Mouse (Mus musculus) splenic B cell, adult 2 months (primary cell): Measurements from ENCODE around the gene Elk3.

Source experiments
- DNase-seq: peaks from one replicate; pipeline ENCODE4 v3.0.0-alpha.2; 2011; ENCODE audit warnings: low read depth, low spot score
- H3K27me3 ChIP-seq: 2 replicates; pipeline ENCODE4 v1.6.1; 2012; ENCODE audit warnings: mild to moderate bottlenecking, low read length, moderate library complexity, mixed read lengths; ENCODE audit not compliant: control insufficient read depth, poor library complexity, insufficient read depth, severe bottlenecking
- H3K36me3 ChIP-seq: 2 replicates; pipeline ENCODE4 v1.6.1; 2012; ENCODE audit warnings: mild to moderate bottlenecking, low read length, moderate library complexity, mixed read lengths; ENCODE audit not compliant: control insufficient read depth, poor library complexity, insufficient read depth, severe bottlenecking

Gene Elk3

GRCm38 (mm10) chr10:93321763-93322162, 10.8 kb upstream of the Elk3 start:
- DNase-seq = no peak
- Histone ChIP-seq H3K36me3 (no peaks in the 10 kb centered on the region), H3K27me3 (no peaks in the 10 kb centered on the region)

- H3K36me3 ChIP-seq = no peaks in the 10 kb centered on the region
- no peak for DNase-seq
- H3K27me3 ChIP-seq = no peaks in the 10 kb centered on the region
Measured at GRCm38 (mm10) chr10:93320148-93320547, 9.2 kb upstream of the Elk3 start.

- Histone ChIP-seq H3K36me3 (no peaks in the 10 kb centered on the region), H3K27me3 (no peaks in the 10 kb centered on the region)
- DNase-seq = no peak
Measured at GRCm38 (mm10) chr10:93319526-93320063, 8.7 kb upstream of the Elk3 start.

- no peak for DNase-seq
- Histone ChIP-seq H3K36me3 (no peaks in the 10 kb centered on the region), H3K27me3 (no peaks in the 10 kb centered on the region)
Measured at GRCm38 (mm10) chr10:93316909-93317308, 6.0 kb upstream of the Elk3 start.

- H3K36me3 ChIP-seq = no peaks in the 10 kb centered on the region
- no peaks in the 10 kb centered on the region for H3K27me3 ChIP-seq
- no peak for DNase-seq
Measured at GRCm38 (mm10) chr10:93311576-93311975, 641 bp upstream of the Elk3 start.

GRCm38 (mm10) chr10:93309934-93310621, 857 bp downstream of the Elk3 start:
- peak; percentile 56 for DNase-seq
- H3K27me3 ChIP-seq = no peaks in the 10 kb centered on the region
- no peaks in the 10 kb centered on the region for H3K36me3 ChIP-seq

- Histone ChIP-seq H3K27me3 (no peaks in the 10 kb centered on the region), H3K36me3 (no peaks in the 10 kb centered on the region)
- DNase-seq = peak; percentile 69
Measured at GRCm38 (mm10) chr10:93309131-93309933, 1.6 kb downstream of the Elk3 start.

GRCm38 (mm10) chr10:93306367-93306766, 4.6 kb downstream of the Elk3 start:
- Histone ChIP-seq H3K36me3 (no peaks in the 10 kb centered on the region; the same call in 1 of the 2 replicates), H3K27me3 (no peaks in the 10 kb centered on the region)
- no peak for DNase-seq

- Histone ChIP-seq H3K27me3 (no peaks in the 10 kb centered on the region), H3K36me3 (no peaks in the 10 kb centered on the region; the same call in 1 of the 2 replicates)
- DNase-seq = no peak
Measured at GRCm38 (mm10) chr10:93305946-93306345, 5.0 kb downstream of the Elk3 start.

GRCm38 (mm10) chr10:93303231-93303630, 7.7 kb downstream of the Elk3 start:
- no peak for DNase-seq
- no peaks in the 10 kb centered on the region; the same call in 1 of the 2 replicates for H3K36me3 ChIP-seq
- H3K27me3 ChIP-seq = no peaks in the 10 kb centered on the region

- Histone ChIP-seq H3K36me3 (no peaks in the 10 kb centered on the region; the same call in 1 of the 2 replicates), H3K27me3 (no peaks in the 10 kb centered on the region)
- no peak for DNase-seq
Measured at GRCm38 (mm10) chr10:93301831-93302230, 9.1 kb downstream of the Elk3 start.

GRCm38 (mm10) chr10:93298208-93298607, 12.7 kb downstream of the Elk3 start:
- H3K27me3 ChIP-seq = no peaks in the 10 kb centered on the region
- DNase-seq = no peak
- H3K36me3 ChIP-seq = no peaks in the 10 kb centered on the region

GRCm38 (mm10) chr10:93297774-93298173, 13.2 kb downstream of the Elk3 start:
- no peak for DNase-seq
- Histone ChIP-seq H3K27me3 (no peaks in the 10 kb centered on the region), H3K36me3 (no peaks in the 10 kb centered on the region)

- no peak for DNase-seq
- H3K27me3 ChIP-seq = no peaks in the 10 kb centered on the region
- no peaks in the 10 kb centered on the region for H3K36me3 ChIP-seq
Measured at GRCm38 (mm10) chr10:93294547-93295219, 16.3 kb downstream of the Elk3 start.

GRCm38 (mm10) chr10:93293621-93294020, 17.3 kb downstream of the Elk3 start:
- Histone ChIP-seq H3K27me3 (no peaks in the 10 kb centered on the region), H3K36me3 (no peaks in the 10 kb centered on the region)
- DNase-seq = no peak
